Mouse (Mus musculus) hematopoietic stem cell, adult 5-6 weeks (primary cell): ENCODE data around the gene Rnf111. TPM values are rescaled to one million over a fixed set of nuclear protein-coding genes. Genes with fewer than 3 reads are reported as not detected.

ENCODE experiments used
- ATAC-seq, 2 experiments: fragments of 125-278 bp in 1 of 2; replicated peaks in 1 of 2; 2 replicates each; pipeline ENCODE4 v1.8.0; 2016 to 2017; ENCODE audit warnings: inconsistent platforms in 2 of 2, mild to moderate bottlenecking in 2 of 2, moderate number of reproducible peaks in 2 of 2, low read depth in 1 of 2, moderate TSS enrichment in 1 of 2; ENCODE audit not compliant: low FRiP score in 2 of 2, poor library complexity in 2 of 2, severe bottlenecking in 2 of 2, insufficient read depth in 1 of 2, low TSS enrichment in 1 of 2
- total RNA-seq: library from RNA; stranded (forward); fragments of 172-1452, 232-1000 nt; gene quantifications from 2 replicates; pipeline ENCODE4 v1.2.3, GENCODE M21; 2017

The Rnf111 gene
- total RNA-seq, 1 experiment from 2014 or later = 34.8 TPM

DNA sequence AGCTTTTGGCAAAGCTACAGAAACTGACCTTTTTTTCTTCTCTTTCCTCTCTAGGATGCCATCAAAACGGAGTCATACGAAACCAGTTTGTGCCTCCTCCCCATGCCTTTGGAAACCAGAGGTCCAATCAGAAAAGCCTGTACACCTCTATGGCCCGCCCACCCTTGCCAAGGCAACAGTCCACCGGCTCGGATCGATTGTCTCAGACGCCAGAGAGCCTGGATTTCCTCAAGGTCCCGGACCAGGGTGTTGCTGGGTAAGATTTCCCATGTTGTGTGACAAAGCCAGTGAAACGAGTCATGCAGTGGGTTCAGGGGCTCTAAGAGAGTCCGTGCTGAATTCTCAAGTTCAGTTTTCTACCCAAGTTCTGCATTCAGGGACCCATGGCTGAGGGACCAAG lies 119.8 kb downstream of the Rnf111 start:
- ATAC-seq = no peak

- peak; percentile 44 to 48; a peak in 1 of 4 replicates for ATAC-seq
These were observed 121.4 kb downstream of the Rnf111 start for GRCm38 (mm10) chr9:70382091-70382490.

- ATAC-seq = no peak
These were observed 123.7 kb downstream of the Rnf111 start for GRCm38 (mm10) chr9:70379502-70380467.

Other genes starting within 250 kb of the Rnf111 start
- gene Ccnb2, start 82.2 kb downstream of the Rnf111 start, total RNA-seq = 61.5 and 68.2 TPM in 2 replicates
- gene Sltm, start 39.0 kb upstream of the Rnf111 start, total RNA-seq = 127 and 133 TPM in 2 replicates
- 0.13 TPM in 1 of 2 replicates, not detected in the other for gene Gm10642, start 152.5 kb upstream of the Rnf111 start, total RNA-seq
- 17.7 and 17.9 TPM in 2 replicates for gene Mindy2, start 153.4 kb upstream of the Rnf111 start, total RNA-seq
- gene Adam10, start 175.3 kb upstream of the Rnf111 start, total RNA-seq = 74.7 and 78.4 TPM in 2 replicates